Mouse (Mus musculus): ENCODE results near the gene Foxl1. TPM values are rescaled to one million over a fixed set of nuclear protein-coding genes. Genes with fewer than 3 reads are reported as not detected.

Gene Foxl1
- polyA plus RNA-seq, 1 experiment from 2014 or later = 1.9 TPM

DNA sequence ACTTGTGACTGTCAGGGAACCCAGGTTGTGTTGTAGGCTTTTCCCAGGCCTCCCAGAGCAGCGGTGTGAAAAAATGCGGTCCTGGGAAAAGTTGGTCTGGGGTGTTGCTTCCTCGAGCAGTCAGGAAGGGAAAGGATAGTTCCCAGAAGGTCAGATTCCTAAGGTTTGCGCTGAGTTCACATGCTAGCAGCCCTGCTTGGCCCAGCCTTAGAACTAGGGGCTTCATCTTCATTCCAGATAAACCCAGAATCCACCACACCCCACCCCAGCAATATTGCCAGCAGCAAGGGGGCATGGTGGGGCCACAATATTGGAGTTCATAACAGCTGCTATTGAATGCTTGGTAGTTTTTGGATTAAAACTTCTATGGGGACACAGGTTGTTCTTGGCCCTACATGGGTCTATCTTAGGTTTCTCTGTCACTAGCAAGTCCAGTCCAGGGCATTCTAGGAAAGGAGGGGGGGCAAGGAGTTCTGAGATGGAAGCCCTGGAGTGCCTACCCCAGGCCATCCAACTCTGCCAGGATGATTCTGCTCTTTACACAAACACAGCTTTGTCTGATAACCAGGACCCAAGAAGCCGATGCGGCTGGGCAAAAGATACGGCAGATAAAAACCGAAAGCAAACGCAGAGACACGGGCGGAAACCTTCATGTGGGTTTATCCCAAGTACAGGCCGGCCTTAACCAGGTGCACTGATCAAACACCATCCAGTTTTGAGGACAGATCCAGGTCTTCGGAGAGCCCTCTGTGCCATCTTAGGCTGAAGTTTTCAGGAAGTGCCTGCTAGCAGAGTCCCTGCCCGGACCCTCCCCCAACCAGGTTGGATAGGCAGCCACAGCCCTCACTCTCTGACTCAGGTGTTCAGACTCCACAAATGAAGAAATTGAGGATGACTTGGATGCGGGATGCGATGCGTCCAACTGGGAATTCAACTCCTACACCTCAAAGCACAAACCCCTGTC lies 7.0 kb upstream of the Foxl1 start:
- DNase-seq (ENCODE audit: low spot score) = peak; percentile 36

GRCm38 (mm10) chr8:121121704-121122103 lies 6.0 kb upstream of the Foxl1 start:
- peak; percentile 20 for DNase-seq (ENCODE audit: low spot score)
- H3K4me3 ChIP-seq (ENCODE audit: low read depth, low read length) = no peak overlapping the region

More for the DNA sequence above, 7.0 kb upstream of the Foxl1 start:
- Histone ChIP-seq H3K27ac (ENCODE audit: low read depth, low read length) (no peak overlapping the region), H3K4me3 (ENCODE audit: low read depth, low read length) (no peak overlapping the region), H3K4me1 (replicated peaks; ENCODE audit: control insufficient read depth, insufficient read depth, low read length) (peaks cover 10% of the 10 kb centered on the region), H3K36me3 (ENCODE audit: control insufficient read depth, insufficient read depth, low read length) (no peaks in the 10 kb centered on the region), H3K27me3 (ENCODE audit: control insufficient read depth, insufficient read depth, low read length) (peaks cover 97% of the 10 kb centered on the region), H3K4me2 (replicated peaks; ENCODE audit: low read depth, low read length) (no peak overlapping the region), H3K9ac (ENCODE audit: low read depth, low read length) (no peak overlapping the region), H3K9me3 (ENCODE audit: control insufficient read depth, low read length) (no peaks in the 10 kb centered on the region)
- no peak for ATAC-seq (ENCODE audit: low FRiP score)
- WGBS = 5% methylated on average over 17 of the region's 17 CpGs

DNA sequence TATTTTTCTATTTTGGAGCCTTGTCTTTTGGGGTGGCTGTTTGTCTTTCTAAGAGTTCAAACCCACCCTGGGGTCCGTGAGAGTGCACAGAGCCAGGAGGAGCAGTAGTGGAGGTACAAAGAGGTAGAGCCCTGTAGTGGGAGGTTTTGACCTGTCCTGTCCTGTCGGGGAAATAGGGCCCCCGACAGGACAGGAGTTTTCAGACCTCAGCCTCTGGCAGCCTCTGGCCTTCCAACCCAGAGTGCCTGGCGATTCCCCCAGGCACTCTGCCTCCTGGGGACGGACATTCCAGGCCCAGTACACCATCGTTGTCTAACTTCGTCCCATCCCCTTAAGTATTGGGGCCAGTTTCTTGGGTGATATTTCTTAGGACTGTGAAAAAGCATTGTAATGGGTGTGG lies 5.4 kb upstream of the Foxl1 start:
- Histone ChIP-seq H3K4me1 (replicated peaks; ENCODE audit: control insufficient read depth, insufficient read depth, low read length) (peaks cover 7% of the 10 kb centered on the region), H3K27me3 (ENCODE audit: control insufficient read depth, insufficient read depth, low read length) (peaks cover 97% of the 10 kb centered on the region), H3K9me3 (ENCODE audit: control insufficient read depth, low read length) (no peaks in the 10 kb centered on the region), H3K9ac (ENCODE audit: low read depth, low read length) (no peak overlapping the region), H3K4me2 (replicated peaks; ENCODE audit: low read depth, low read length) (no peak overlapping the region), H3K27ac (ENCODE audit: low read depth, low read length) (no peak overlapping the region), H3K36me3 (ENCODE audit: control insufficient read depth, insufficient read depth, low read length) (no peaks in the 10 kb centered on the region), H3K4me3 (ENCODE audit: low read depth, low read length) (no peak overlapping the region)
- ATAC-seq (ENCODE audit: low FRiP score) = no peak
- WGBS = 7% methylated on average over 7 of the region's 7 CpGs
- DNase-seq (ENCODE audit: low spot score) = peak; percentile 32

More at GRCm38 (mm10) chr8:121121704-121122103, 6.0 kb upstream of the Foxl1 start:
- Histone ChIP-seq H3K36me3 (ENCODE audit: control insufficient read depth, insufficient read depth, low read length) (no peaks in the 10 kb centered on the region), H3K27me3 (ENCODE audit: control insufficient read depth, insufficient read depth, low read length) (peaks cover 97% of the 10 kb centered on the region), H3K9me3 (ENCODE audit: control insufficient read depth, low read length) (no peaks in the 10 kb centered on the region), H3K4me1 (replicated peaks; ENCODE audit: control insufficient read depth, insufficient read depth, low read length) (peaks cover 9% of the 10 kb centered on the region), H3K27ac (ENCODE audit: low read depth, low read length) (no peak overlapping the region), H3K4me2 (replicated peaks; ENCODE audit: low read depth, low read length) (no peak overlapping the region), H3K9ac (ENCODE audit: low read depth, low read length) (no peak overlapping the region)
- 7% methylated on average over 8 of the region's 8 CpGs for WGBS
- ATAC-seq (ENCODE audit: low FRiP score) = no peak

DNA sequence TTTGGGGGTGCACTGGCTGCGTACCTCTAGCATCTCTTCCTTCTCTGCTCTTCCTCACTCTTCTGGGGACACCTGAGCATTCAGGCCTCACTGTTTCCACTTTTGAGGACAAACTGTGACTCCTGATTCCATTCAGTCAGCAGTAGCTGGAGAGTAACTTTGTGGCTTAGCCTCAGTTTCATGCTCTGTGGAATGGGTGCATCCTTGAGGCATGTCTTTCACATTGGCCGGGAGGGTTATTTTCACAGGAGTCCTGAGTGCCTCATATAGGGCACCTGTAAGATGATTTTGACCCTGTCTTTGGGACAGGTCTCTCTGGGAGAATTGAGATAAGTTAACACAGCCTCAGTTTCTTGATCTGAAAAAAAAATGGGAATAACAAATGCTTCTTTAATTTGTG lies 4.6 kb upstream of the Foxl1 start:
- no peak for ATAC-seq (ENCODE audit: low FRiP score)
- no peak for DNase-seq (ENCODE audit: low spot score)
- no peak overlapping the region for H3K27ac ChIP-seq (ENCODE audit: low read depth, low read length)
- 42% methylated on average over 2 of the region's 2 CpGs for WGBS
- peaks cover 97% of the 10 kb centered on the region for H3K27me3 ChIP-seq (ENCODE audit: control insufficient read depth, insufficient read depth, low read length)
- H3K9ac ChIP-seq (ENCODE audit: low read depth, low read length) = no peak overlapping the region
- peaks cover 5% of the 10 kb centered on the region for H3K4me1 ChIP-seq (replicated peaks; ENCODE audit: control insufficient read depth, insufficient read depth, low read length)
- no peaks in the 10 kb centered on the region for H3K36me3 ChIP-seq (ENCODE audit: control insufficient read depth, insufficient read depth, low read length)
- H3K9me3 ChIP-seq (ENCODE audit: control insufficient read depth, low read length) = no peaks in the 10 kb centered on the region
- no peak overlapping the region for H3K4me3 ChIP-seq (ENCODE audit: low read depth, low read length)
- H3K4me2 ChIP-seq (replicated peaks; ENCODE audit: low read depth, low read length) = no peak overlapping the region

DNA sequence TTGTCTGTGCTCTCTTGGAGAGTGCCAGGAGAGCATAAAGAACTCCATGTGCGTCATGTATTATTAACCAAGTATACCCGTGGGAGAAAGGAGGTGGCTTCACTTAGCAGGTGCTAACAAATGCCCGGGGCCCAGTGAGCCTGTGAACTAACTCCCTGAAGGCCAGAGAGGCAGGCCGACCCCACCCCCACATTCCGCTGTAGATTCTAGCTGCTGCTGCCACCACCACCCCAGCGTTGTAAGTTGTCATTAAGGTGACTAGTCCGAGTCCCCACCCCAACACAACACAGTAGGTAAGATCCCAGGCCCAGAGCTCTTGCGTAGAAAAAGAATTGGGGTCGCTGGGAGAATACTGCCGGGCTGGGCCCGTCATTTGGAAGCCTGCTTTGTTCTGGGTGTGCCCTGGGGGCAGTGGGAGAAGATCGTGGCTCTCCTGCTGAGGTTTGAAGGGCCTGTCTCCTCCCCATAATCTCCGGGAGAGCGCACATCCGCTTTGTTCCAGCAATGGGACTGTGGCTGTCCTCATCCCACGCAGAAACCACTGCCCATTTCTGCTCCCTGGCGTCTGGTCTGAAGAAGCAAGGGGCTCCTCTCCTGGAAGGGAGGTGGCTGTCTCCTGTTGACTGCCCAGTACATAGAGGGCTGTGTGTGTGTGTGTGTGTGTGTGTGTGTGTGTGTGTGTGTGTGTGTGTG lies 3.0 kb upstream of the Foxl1 start:
- ATAC-seq (ENCODE audit: low FRiP score) = peak; percentile 25; the same call in 1 of the 2 replicates
- no peak overlapping the region for H3K27ac ChIP-seq (ENCODE audit: low read depth, low read length)
- H3K36me3 ChIP-seq (ENCODE audit: control insufficient read depth, insufficient read depth, low read length) = no peaks in the 10 kb centered on the region
- no peak overlapping the region for H3K4me3 ChIP-seq (ENCODE audit: low read depth, low read length)
- H3K4me1 ChIP-seq (replicated peaks; ENCODE audit: control insufficient read depth, insufficient read depth, low read length) = peaks cover 5% of the 10 kb centered on the region
- peaks cover 99% of the 10 kb centered on the region for H3K27me3 ChIP-seq (ENCODE audit: control insufficient read depth, insufficient read depth, low read length)
- H3K9me3 ChIP-seq (ENCODE audit: control insufficient read depth, low read length) = no peaks in the 10 kb centered on the region
- DNase-seq (ENCODE audit: low spot score) = peak; percentile 44
- 3% methylated on average over 17 of the region's 17 CpGs for WGBS
- no peak overlapping the region for H3K4me2 ChIP-seq (replicated peaks; ENCODE audit: low read depth, low read length)
- no peak overlapping the region for H3K9ac ChIP-seq (ENCODE audit: low read depth, low read length)

DNA sequence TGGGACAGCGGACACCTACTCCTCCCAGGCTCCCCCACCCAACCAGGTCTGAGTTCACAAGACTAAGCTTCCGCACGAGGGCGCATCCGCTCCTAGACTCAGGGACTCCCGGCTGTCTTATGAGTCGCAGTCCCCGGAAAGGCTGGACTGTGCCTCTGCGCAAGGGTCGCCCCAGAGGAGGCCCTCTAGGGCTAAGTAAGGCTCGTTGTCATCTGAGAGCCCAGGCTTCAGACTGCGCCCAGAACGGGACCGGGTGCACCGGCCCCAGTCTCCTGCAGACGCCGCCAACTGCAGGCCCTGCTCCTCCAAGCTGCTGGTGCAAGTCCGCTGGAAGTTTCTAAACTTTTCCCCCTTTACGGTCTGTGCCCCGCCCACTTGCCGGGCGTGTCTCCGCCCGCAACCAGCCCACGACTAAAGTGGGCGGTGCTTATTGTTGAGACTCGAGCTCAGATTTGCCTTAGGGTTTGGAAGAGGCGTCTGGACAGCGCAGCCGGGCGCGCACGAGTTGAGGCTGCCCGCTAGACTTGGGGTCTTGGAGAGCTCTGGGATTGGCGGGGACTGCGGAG lies 2.3 kb upstream of the Foxl1 start:
- Histone ChIP-seq H3K4me3 (ENCODE audit: low read depth, low read length) (peak overlapping the region; percentile 17; the same call in 1 of the 2 replicates), H3K27me3 (ENCODE audit: control insufficient read depth, insufficient read depth, low read length) (peaks cover 99% of the 10 kb centered on the region), H3K4me2 (replicated peaks; ENCODE audit: low read depth, low read length) (peak overlapping the region; percentile 48), H3K36me3 (ENCODE audit: control insufficient read depth, insufficient read depth, low read length) (no peaks in the 10 kb centered on the region), H3K9ac (ENCODE audit: low read depth, low read length) (no peak overlapping the region), H3K4me1 (replicated peaks; ENCODE audit: control insufficient read depth, insufficient read depth, low read length) (peaks cover 5% of the 10 kb centered on the region), H3K9me3 (ENCODE audit: control insufficient read depth, low read length) (no peaks in the 10 kb centered on the region), H3K27ac (ENCODE audit: low read depth, low read length) (no peak overlapping the region)
- peak; percentile 65 for ATAC-seq (ENCODE audit: low FRiP score)
- peak; percentile 83 for DNase-seq (ENCODE audit: low spot score)
- WGBS = under 1% methylated on average over 34 of the region's 36 CpGs

- no peaks in the 10 kb centered on the region for H3K36me3 ChIP-seq (ENCODE audit: control insufficient read depth, insufficient read depth, low read length)
- 3% methylated on average over 6 of the region's 6 CpGs for WGBS
- H3K4me1 ChIP-seq (replicated peaks; ENCODE audit: control insufficient read depth, insufficient read depth, low read length) = peaks cover 5% of the 10 kb centered on the region
- H3K27me3 ChIP-seq (ENCODE audit: control insufficient read depth, insufficient read depth, low read length) = peaks cover 99% of the 10 kb centered on the region
- ATAC-seq (ENCODE audit: low FRiP score) (no peak), DNase-seq (ENCODE audit: low spot score) (peak; percentile 27)
- no peak overlapping the region for H3K4me3 ChIP-seq (ENCODE audit: low read depth, low read length)
- no peaks in the 10 kb centered on the region for H3K9me3 ChIP-seq (ENCODE audit: control insufficient read depth, low read length)
- no peak overlapping the region for H3K9ac ChIP-seq (ENCODE audit: low read depth, low read length)
- no peak overlapping the region for H3K4me2 ChIP-seq (replicated peaks; ENCODE audit: low read depth, low read length)
- H3K27ac ChIP-seq (ENCODE audit: low read depth, low read length) = no peak overlapping the region
Observed at GRCm38 (mm10) chr8:121126191-121126590, 1.5 kb upstream of the Foxl1 start.

DNA sequence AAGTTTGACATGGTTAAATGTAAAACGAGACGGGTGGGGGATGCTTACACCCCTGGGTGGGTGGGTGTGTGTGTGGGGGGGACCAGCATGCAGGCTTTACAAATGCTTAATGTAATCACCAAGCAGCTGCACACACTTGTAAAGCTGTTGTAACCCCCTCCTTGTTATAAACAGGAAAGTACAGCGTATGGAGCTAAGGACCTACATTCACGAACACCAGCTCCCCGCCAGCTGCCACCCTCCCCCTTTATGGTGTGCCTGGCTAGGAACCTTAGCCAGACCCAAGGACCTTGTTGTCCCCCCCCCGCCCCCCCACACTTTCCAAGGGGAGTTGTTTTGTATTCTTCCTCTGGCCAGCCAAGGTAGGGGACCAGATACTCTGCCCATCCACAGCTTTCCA lies 1.0 kb upstream of the Foxl1 start:
- DNase-seq (ENCODE audit: low spot score) = no peak
- WGBS = 7% methylated on average over 5 of the region's 6 CpGs
- Histone ChIP-seq H3K4me2 (replicated peaks; ENCODE audit: low read depth, low read length) (no peak overlapping the region), H3K36me3 (ENCODE audit: control insufficient read depth, insufficient read depth, low read length) (no peaks in the 10 kb centered on the region), H3K9ac (ENCODE audit: low read depth, low read length) (no peak overlapping the region), H3K4me3 (ENCODE audit: low read depth, low read length) (no peak overlapping the region), H3K27me3 (ENCODE audit: control insufficient read depth, insufficient read depth, low read length) (peaks cover 95% of the 10 kb centered on the region), H3K27ac (ENCODE audit: low read depth, low read length) (no peak overlapping the region), H3K9me3 (ENCODE audit: control insufficient read depth, low read length) (no peaks in the 10 kb centered on the region), H3K4me1 (replicated peaks; ENCODE audit: control insufficient read depth, insufficient read depth, low read length) (peaks cover 5% of the 10 kb centered on the region)
- ATAC-seq (ENCODE audit: low FRiP score) = no peak
